Comparison of ENCODE assay signal across 17 mouse cellular contexts in the genomic region with DNA sequence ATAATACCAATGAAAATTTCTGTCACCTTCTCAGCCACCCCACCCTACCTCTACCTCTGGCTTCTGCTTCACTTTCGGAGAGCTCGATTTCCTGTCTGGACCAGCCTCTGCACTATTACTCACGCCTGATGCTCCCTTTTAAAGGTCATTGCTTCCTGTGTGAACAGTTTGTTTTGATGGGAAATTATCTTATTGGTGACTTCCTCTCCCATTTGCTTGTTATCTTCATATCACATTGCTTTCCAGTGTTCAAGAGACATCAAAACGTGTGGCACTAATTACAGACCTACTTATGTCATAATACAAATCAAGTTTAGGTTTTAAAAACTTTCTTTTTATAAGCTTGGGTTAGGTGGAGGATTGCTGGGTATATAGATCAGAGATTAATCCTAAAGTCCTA. TPM values are rescaled to one million over a fixed set of nuclear protein-coding genes. Genes with fewer than 3 reads are reported as not detected.
DNase-seq lines count a peak whose midpoint lies in the region; ATAC-seq and TF ChIP-seq lines count a peak whose summit lies in the region.
"Had no signal": no experiment of that assay in that cellular context is flagged by ENCODE, and none has a peak within 500 bp of the region (broad histone marks: within the 10 kb centered on the region; RNA-seq: fewer than 3 reads in every experiment).

No protein-coding gene starts in this region.

- TF ChIP-seq CTCF in embryonic fibroblast, embryonic 13.5 days (IDR thresholded peaks at IDR 0.05; ENCODE audit: borderline replicate concordance, insufficient read depth, low read length) = no peak
- no peak for TF ChIP-seq CTCF in small intestine, adult 2 months (IDR thresholded peaks at IDR 0.05; ENCODE audit: extremely low read depth, insufficient read length, insufficient replicate concordance, low read depth, low read length)
- TF ChIP-seq CTCF in cerebellum, adult 2 months (IDR thresholded peaks at IDR 0.05; ENCODE audit: borderline replicate concordance, insufficient read depth, low read depth, low read length) = no peak

- no peak for TF ChIP-seq POLR2A in embryonic fibroblast, embryonic 13.5 days (IDR thresholded peaks at IDR 0.05; ENCODE audit: low read depth, low read length)
- no peak for TF ChIP-seq POLR2A in small intestine, adult 2 months (IDR thresholded peaks at IDR 0.05; ENCODE audit: low read depth, low read length)
- TF ChIP-seq POLR2A in cerebellum, adult 2 months (IDR thresholded peaks at IDR 0.05; ENCODE audit: borderline replicate concordance, insufficient read depth, low read length) = no peak

- WGBS in kidney, embryonic 15.5 days = 39% methylated on average over 4 of the region's 4 CpGs
- WGBS in small intestine, adult 2 months = 49% methylated on average over 4 of the region's 4 CpGs
- WGBS in cerebellum, adult 2 months = 86% methylated on average over 4 of the region's 4 CpGs

- no peak for ATAC-seq in kidney, embryonic 15.5 days (replicated peaks; ENCODE audit: low FRiP score)
- peak; percentile 47 for ATAC-seq in CD4-positive, CD25-positive, alpha-beta regulatory T cell, adult 4 months
- ATAC-seq: liver, embryonic 12.5 days; midbrain, embryonic 16.5 days; Patski had no signal

- no peak overlapping the region for H3K4me2 ChIP-seq in kidney, embryonic 15.5 days
- H3K4me2 ChIP-seq: forebrain, embryonic 12.5 days; liver, embryonic 12.5 days; lung, embryonic 14.5 days; neural tube, embryonic 13.5 days had no signal

- H3K27me3 ChIP-seq in kidney, embryonic 15.5 days = no peaks in the 10 kb centered on the region
- H3K27me3 ChIP-seq in small intestine, adult 2 months (ENCODE audit: control insufficient read depth, insufficient read depth, low read length) = no peaks in the 10 kb centered on the region
- H3K27me3 ChIP-seq in cerebellum, adult 2 months (ENCODE audit: control insufficient read depth, insufficient read depth, low read length) = no peaks in the 10 kb centered on the region
- H3K27me3 ChIP-seq: Patski had no signal

- peaks cover 23% of the 10 kb centered on the region for H3K4me1 ChIP-seq in kidney, embryonic 15.5 days
- H3K4me1 ChIP-seq in embryonic fibroblast, embryonic 13.5 days (ENCODE audit: control insufficient read depth, insufficient read depth, low read length) = no peaks in the 10 kb centered on the region; the same call in 1 of the 2 replicates
- H3K4me1 ChIP-seq in small intestine, adult 2 months (ENCODE audit: control insufficient read depth, insufficient read depth, insufficient read length, low read length) = peaks cover 10% of the 10 kb centered on the region; the same call in 1 of the 2 replicates
- H3K4me1 ChIP-seq in cerebellum, adult 2 months (ENCODE audit: control insufficient read depth, insufficient read depth, low read length) = 0 out of 2 replicates have a peak, but pooled peaks cover 2% of the 10 kb centered on the region

- no peak overlapping the region for H3K9ac ChIP-seq in kidney, embryonic 15.5 days
- H3K9ac ChIP-seq: forebrain, embryonic 12.5 days; liver, embryonic 12.5 days; lung, embryonic 14.5 days; neural tube, embryonic 13.5 days had no signal

- 0 out of 2 replicates have a peak overlapping the region, but pooled peaks have one; percentile 22 for H3K27ac ChIP-seq in kidney, embryonic 15.5 days
- peak overlapping the region; percentile 54 for H3K27ac ChIP-seq in embryonic fibroblast, embryonic 13.5 days (ENCODE audit: insufficient read depth, low read length)
- peak overlapping the region; percentile 81 for H3K27ac ChIP-seq in small intestine, adult 2 months (ENCODE audit: insufficient read depth, low read depth, low read length)
- H3K27ac ChIP-seq in cerebellum, adult 2 months (ENCODE audit: insufficient read depth, low read length) = no peak overlapping the region
- H3K27ac ChIP-seq: forebrain, embryonic 12.5 days; left cerebral cortex, adult 2 months; liver, embryonic 12.5 days; neural tube, embryonic 13.5 days had no signal

- DNase-seq in kidney, adult 18-20 months = no peak
- DNase-seq in cerebellum, adult 2 months = no peak
- DNase-seq in frontal cortex, postnatal 25 days (ENCODE audit: low spot score in 2 of 2) = no peak
- DNase-seq: cerebellum, postnatal 10 days; right cerebral cortex, postnatal 14 days; thymus, adult 18-20 months had no signal

- no peak overlapping the region for H3K4me3 ChIP-seq in kidney, embryonic 15.5 days (replicated peaks)
- H3K4me3 ChIP-seq in embryonic fibroblast, embryonic 13.5 days (ENCODE audit: insufficient read depth, low read length) = no peak overlapping the region
- no peak overlapping the region for H3K4me3 ChIP-seq in small intestine, adult 2 months (ENCODE audit: low read depth, low read length)
- H3K4me3 ChIP-seq in cerebellum, adult 2 months (replicated peaks; ENCODE audit: insufficient read depth, low read depth, low read length) = no peak overlapping the region
- H3K4me3 ChIP-seq: forebrain, embryonic 12.5 days; left cerebral cortex, adult 2 months; liver, embryonic 12.5 days; neural tube, embryonic 13.5 days had no signal

- no peaks in the 10 kb centered on the region for H3K36me3 ChIP-seq in kidney, embryonic 15.5 days
- H3K36me3 ChIP-seq in small intestine, adult 2 months (ENCODE audit: control insufficient read depth, insufficient read depth, low read length) = no peaks in the 10 kb centered on the region
- H3K36me3 ChIP-seq: forebrain, embryonic 12.5 days; liver, embryonic 12.5 days; neural tube, embryonic 13.5 days had no signal

- H3K9me3 ChIP-seq in kidney, embryonic 15.5 days (replicated peaks) = no peaks in the 10 kb centered on the region
- H3K9me3 ChIP-seq: forebrain, embryonic 12.5 days; liver, embryonic 12.5 days; neural tube, embryonic 13.5 days had no signal

RNA-seq across cellular contexts. Expression of a gene that starts 3.5 kb away (rescaled TPM):
- polyA plus RNA-seq in kidney, embryonic 15.5 days (2015; fragmentation: Nextera tagmentation; extraction: Ambion mirVana) = 2.0 and 2.7 TPM in 2 replicates
- 100 to 1,000 TPM in 1 of 2 experiments, 10 to 100 TPM in 1; 90.9 to 104 TPM for polyA plus RNA-seq in CD4-positive, CD25-positive, alpha-beta regulatory T cell, adult 4 months (2017; shearing (Covaris generic))
- 34.6 and 39.5 TPM in 2 replicates for polyA plus RNA-seq in embryonic fibroblast, embryonic 13.5 days (2011; ENCODE audit: insufficient read length, low read depth, missing spikeins)
- polyA plus RNA-seq in small intestine, adult 2 months (2012; rRNA removed) = 1.4 and 1.9 TPM in 2 replicates
- polyA plus RNA-seq in cerebellum, adult 2 months (2012; rRNA removed) = 23.7 and 24.3 TPM in 2 replicates
